Mouse (Mus musculus): ENCODE results near the gene Prdm16. TPM values are rescaled to one million over a fixed set of nuclear protein-coding genes. Genes with fewer than 3 reads are reported as not detected.

The Prdm16 gene
- total RNA-seq, 2 experiments from 2014 or later, result 9.8 to 13.5 TPM

- DNase-seq (ENCODE audit: low spot score in 2 of 2), result peak; percentile 69 to 75
Observed at GRCm38 (mm10) chr4:154393196-154394122, 243.2 kb downstream of the Prdm16 start.

- no peak for DNase-seq (ENCODE audit: low spot score in 2 of 2)
Observed at GRCm38 (mm10) chr4:154392641-154393040, 244.0 kb downstream of the Prdm16 start.

GRCm38 (mm10) chr4:154390333-154391080 lies 246.2 kb downstream of the Prdm16 start:
- DNase-seq (ENCODE audit: low spot score in 2 of 2), result peak; percentile 53 to 54

- no peak for DNase-seq (ENCODE audit: low spot score in 2 of 2)
Observed at GRCm38 (mm10) chr4:154389641-154390040, 247.0 kb downstream of the Prdm16 start.

GRCm38 (mm10) chr4:154386810-154387209 lies 249.9 kb downstream of the Prdm16 start:
- no peak for DNase-seq (ENCODE audit: low spot score in 2 of 2)

- DNase-seq (ENCODE audit: low spot score in 2 of 2), result no peak
Observed at GRCm38 (mm10) chr4:154385918-154386317, 250.8 kb downstream of the Prdm16 start.

GRCm38 (mm10) chr4:154385208-154385607 lies 251.5 kb downstream of the Prdm16 start:
- no peak for DNase-seq (ENCODE audit: low spot score in 2 of 2)

GRCm38 (mm10) chr4:154378876-154379275 lies 257.8 kb downstream of the Prdm16 start:
- DNase-seq (ENCODE audit: low spot score in 2 of 2), result no peak

GRCm38 (mm10) chr4:154375939-154376625 lies 260.6 kb downstream of the Prdm16 start:
- no peak for DNase-seq (ENCODE audit: low spot score in 2 of 2)

- no peak for DNase-seq (ENCODE audit: low spot score in 2 of 2)
Observed at GRCm38 (mm10) chr4:154371542-154372247, 265.0 kb downstream of the Prdm16 start.

- DNase-seq (ENCODE audit: low spot score in 2 of 2), result no peak
Observed at GRCm38 (mm10) chr4:154370841-154371240, 265.8 kb downstream of the Prdm16 start.

GRCm38 (mm10) chr4:154369089-154369488 lies 267.6 kb downstream of the Prdm16 start:
- DNase-seq (ENCODE audit: low spot score in 2 of 2), result no peak

GRCm38 (mm10) chr4:154366836-154367235 lies 269.8 kb downstream of the Prdm16 start:
- DNase-seq (ENCODE audit: low spot score in 2 of 2), result no peak

- DNase-seq (ENCODE audit: low spot score in 2 of 2), result no peak
Observed at GRCm38 (mm10) chr4:154364752-154365151, 271.9 kb downstream of the Prdm16 start.

- no peak for DNase-seq (ENCODE audit: low spot score in 2 of 2)
Observed at GRCm38 (mm10) chr4:154360850-154361249, 275.8 kb downstream of the Prdm16 start.

GRCm38 (mm10) chr4:154360441-154360840 lies 276.2 kb downstream of the Prdm16 start:
- no peak for DNase-seq (ENCODE audit: low spot score in 2 of 2)

GRCm38 (mm10) chr4:154359762-154360300 lies 276.8 kb downstream of the Prdm16 start:
- no peak for DNase-seq (ENCODE audit: low spot score in 2 of 2)

- no peak for DNase-seq (ENCODE audit: low spot score in 2 of 2)
Observed at GRCm38 (mm10) chr4:154358816-154359215, 277.9 kb downstream of the Prdm16 start.

GRCm38 (mm10) chr4:154358370-154358769 lies 278.3 kb downstream of the Prdm16 start:
- no peak for DNase-seq (ENCODE audit: low spot score in 2 of 2)

- DNase-seq (ENCODE audit: low spot score in 2 of 2), result no peak
Observed at GRCm38 (mm10) chr4:154355408-154355807, 281.3 kb downstream of the Prdm16 start.

GRCm38 (mm10) chr4:154352246-154352645 lies 284.4 kb downstream of the Prdm16 start:
- no peak for DNase-seq (ENCODE audit: low spot score in 2 of 2)
